Mouse (Mus musculus) liver, postnatal 0 days (tissue): ENCODE data around the gene Ces1g. TPM values are rescaled to one million over a fixed set of nuclear protein-coding genes. Genes with fewer than 3 reads are reported as not detected.
A peak's percentile ranks its signal among the peaks of the same experiment; 100 is the strongest.

Experiments used
- ATAC-seq: fragments of 200-750 bp; cut with Nextera tagmentation; 2 replicates; pipeline ENCODE4 v1.8.0; 2017; ENCODE audit warnings: mild to moderate bottlenecking, moderate library complexity
- DNase-seq: peaks from one replicate; pipeline ENCODE4 v3.0.0-alpha.2; 2016
- H3K27ac ChIP-seq: fragments of 300-500 bp; sonication (generic); 2 replicates; pipeline ENCODE4 v1.5.1; 2014; ENCODE audit warnings: antibody characterized with exemption, moderate library complexity, mild to moderate bottlenecking, low read depth
- H3K27me3 ChIP-seq: fragments of 300-500 bp; sonication (generic); 2 replicates; pipeline ENCODE4 v1.6.1; 2014; ENCODE audit warnings: low read length, control low read depth, mixed read lengths; ENCODE audit not compliant: insufficient read depth
- H3K36me3 ChIP-seq: fragments of 300-500 bp; sonication (generic); replicated peaks from 2 replicates; pipeline ENCODE4 v1.6.1; 2014; ENCODE audit warnings: mild to moderate bottlenecking, control low read depth, low read length, moderate library complexity, mixed read lengths; ENCODE audit not compliant: insufficient read depth
- H3K4me1 ChIP-seq: fragments of 300-500 bp; sonication (generic); 2 replicates; pipeline ENCODE4 v1.6.1; 2014; ENCODE audit warnings: antibody characterized with exemption, mild to moderate bottlenecking, control low read depth; ENCODE audit not compliant: insufficient read depth
- H3K4me2 ChIP-seq: fragments of 300-500 bp; sonication (generic); 2 replicates; pipeline ENCODE4 v1.6.1; 2014; ENCODE audit warnings: low read depth, mild to moderate bottlenecking, low read length, moderate library complexity, mixed read lengths
- H3K4me3 ChIP-seq: fragments of 300-500 bp; sonication (generic); 2 replicates; pipeline ENCODE4 v1.5.1; 2014; ENCODE audit warnings: low read depth, low read length
- H3K9ac ChIP-seq: fragments of 300-500 bp; sonication (generic); replicated peaks from 2 replicates; pipeline ENCODE4 v1.6.1; 2014; ENCODE audit warnings: mild to moderate bottlenecking, moderate library complexity
- H3K9me3 ChIP-seq: fragments of 300-500 bp; sonication (generic); 2 replicates; pipeline ENCODE4 v1.6.1; 2016; ENCODE audit warnings: mild to moderate bottlenecking, control low read depth, low read length, mixed read lengths
- CTCF ChIP-seq: sonication (generic); IDR thresholded peaks from 2 replicates; pipeline ENCODE4 v1.5.1; 2016; ENCODE audit warnings: antibody characterized with exemption, low read depth
- EP300 ChIP-seq: IDR thresholded peaks from 2 replicates; pipeline ENCODE4 v1.6.1; 2016; ENCODE audit warnings: antibody characterized with exemption, low read depth, mild to moderate bottlenecking
- WGBS: fragments of 180-500 bp; shearing (Covaris S2); extraction: QIAGEN DNeasy Blood & Tissue Kit; methylation state at CpG from one replicate; pipeline ENCODE4 v1.1.7; 2014; ENCODE audit not compliant: insufficient replicate concordance; 5-methylcytosine and 5-hydroxymethylcytosine counted together
- polyA plus RNA-seq: library from polyadenylated mRNA; unstranded; fragments of >200 nt; fragmentation: Nextera tagmentation; extraction: Ambion mirVana; gene quantifications from 2 replicates; pipeline ENCODE4 v1.2.1, GENCODE M21; 2015

Gene Ces1g
- polyA plus RNA-seq, 1 experiment from 2014 or later: 4.4 TPM

DNA sequence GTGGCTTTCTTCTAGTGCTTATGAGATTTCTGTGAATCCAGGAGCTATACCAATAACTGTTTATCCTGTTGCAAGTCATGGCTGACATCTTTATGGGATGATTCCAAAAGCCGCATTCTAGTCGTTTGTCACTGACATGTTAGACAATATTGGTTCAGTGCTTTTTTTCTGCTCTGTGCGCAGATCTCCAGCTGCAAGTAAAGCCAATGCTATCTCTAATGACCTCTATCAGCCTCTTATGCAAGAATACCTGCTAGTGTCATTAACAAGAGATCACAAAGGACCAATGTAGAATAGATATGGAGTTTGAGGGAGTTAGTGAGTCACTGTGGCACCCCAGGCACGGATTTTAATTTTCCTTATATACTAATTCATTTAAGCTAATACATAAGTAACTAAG, 62.5 kb downstream of the Ces1g start:
- no peaks in the 10 kb centered on the region for H3K27me3 ChIP-seq
- no peak for ATAC-seq
- H3K9ac ChIP-seq: no peak overlapping the region
- no peak for TF ChIP-seq EP300
- no peak for TF ChIP-seq CTCF
- WGBS: 64% methylated on average over 4 of the region's 4 CpGs
- H3K4me2 ChIP-seq: no peak overlapping the region
- no peak overlapping the region for H3K4me3 ChIP-seq
- no peaks in the 10 kb centered on the region for H3K36me3 ChIP-seq
- no peak for DNase-seq
- no peak overlapping the region for H3K27ac ChIP-seq
- H3K9me3 ChIP-seq: no peaks in the 10 kb centered on the region
- no peaks in the 10 kb centered on the region; the same call in 1 of the 2 replicates for H3K4me1 ChIP-seq

GRCm38 (mm10) chr8:93273321-93273720, 63.8 kb downstream of the Ces1g start:
- Histone ChIP-seq H3K9me3 (no peaks in the 10 kb centered on the region), H3K4me2 (no peak overlapping the region), H3K4me1 (no peaks in the 10 kb centered on the region; the same call in 1 of the 2 replicates), H3K27me3 (no peaks in the 10 kb centered on the region), H3K4me3 (no peak overlapping the region), H3K36me3 (no peaks in the 10 kb centered on the region), H3K27ac (no peak overlapping the region), H3K9ac (no peak overlapping the region)
- ATAC-seq (no peak), DNase-seq (no peak)
- TF ChIP-seq CTCF (no peak), EP300 (no peak)
- 78% methylated on average over 3 of the region's 3 CpGs for WGBS

- DNase-seq: peak; percentile 39
- Histone ChIP-seq H3K36me3 (no peaks in the 10 kb centered on the region), H3K27me3 (no peaks in the 10 kb centered on the region), H3K27ac (no peak overlapping the region), H3K9me3 (no peaks in the 10 kb centered on the region), H3K4me1 (no peaks in the 10 kb centered on the region; the same call in 1 of the 2 replicates), H3K4me3 (no peak overlapping the region), H3K9ac (no peak overlapping the region), H3K4me2 (no peak overlapping the region)
- peak; percentile 50; the same call in 1 of the 2 replicates for ATAC-seq
- WGBS: 55% methylated on average over 4 of the region's 4 CpGs
- TF ChIP-seq EP300 (no peak), CTCF (no peak)
Measured at GRCm38 (mm10) chr8:93272686-93273085, 64.4 kb downstream of the Ces1g start.

DNA sequence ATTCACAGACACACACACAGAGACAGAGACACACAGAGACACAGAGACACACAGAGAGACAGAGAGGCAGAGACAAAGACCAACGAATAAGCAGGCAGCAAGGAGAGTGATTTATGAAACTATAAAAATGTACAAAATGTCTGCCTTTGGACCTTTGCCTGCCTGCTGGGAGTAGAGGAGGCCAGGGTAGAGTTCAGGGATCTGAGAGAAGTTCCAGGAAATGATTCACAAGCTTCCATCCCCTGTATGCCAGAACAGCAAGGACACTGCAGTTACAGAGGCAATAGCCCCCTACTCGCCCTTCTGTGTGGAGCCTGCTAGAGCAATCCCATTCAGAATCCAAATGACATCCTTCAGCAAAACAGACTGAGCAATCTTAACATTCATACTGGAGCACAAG, 75.7 kb downstream of the Ces1g start:
- TF ChIP-seq EP300: no peak
- no peak for TF ChIP-seq CTCF
- Histone ChIP-seq H3K4me3 (no peak overlapping the region), H3K27ac (no peak overlapping the region), H3K4me2 (no peak overlapping the region), H3K9me3 (no peaks in the 10 kb centered on the region), H3K9ac (no peak overlapping the region), H3K36me3 (no peaks in the 10 kb centered on the region), H3K27me3 (no peaks in the 10 kb centered on the region), H3K4me1 (no peaks in the 10 kb centered on the region)
- ATAC-seq (no peak), DNase-seq (no peak)
- 50% methylated on average over 2 of the region's 2 CpGs for WGBS

DNA sequence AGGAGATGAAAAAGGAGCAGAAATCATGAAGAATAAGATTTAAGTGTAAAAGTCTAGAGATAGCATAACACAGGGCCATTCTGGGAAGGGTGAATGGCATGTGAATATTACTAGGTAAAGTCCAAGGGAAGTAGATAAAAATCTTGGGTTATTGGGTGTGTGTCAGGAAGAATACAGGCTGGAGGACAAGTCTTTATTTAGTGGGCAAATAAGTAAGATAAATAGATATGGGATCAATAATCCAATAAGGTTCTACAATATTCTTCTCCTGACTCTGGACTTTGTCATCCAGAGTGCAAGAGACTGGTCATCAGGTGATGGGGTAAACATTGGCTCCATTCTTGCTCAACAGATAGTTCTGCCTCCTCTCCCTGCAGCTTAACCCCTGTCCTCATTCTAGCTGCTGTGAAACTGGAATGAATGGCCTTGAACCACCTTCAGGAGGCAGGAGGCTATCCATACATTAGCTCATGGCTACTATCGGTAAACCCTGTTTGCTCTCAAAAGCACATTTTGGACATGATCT, 84.6 kb downstream of the Ces1g start:
- DNase-seq: peak; percentile 15
- ATAC-seq: peak; percentile 97

More for the DNA sequence above, 84.6 kb downstream of the Ces1g start:
- Histone ChIP-seq H3K4me2 (no peak overlapping the region), H3K27me3 (no peaks in the 10 kb centered on the region), H3K4me3 (no peak overlapping the region), H3K36me3 (no peaks in the 10 kb centered on the region), H3K27ac (peak overlapping the region; percentile 45; the same call in 1 of the 2 replicates), H3K9me3 (no peaks in the 10 kb centered on the region), H3K4me1 (no peaks in the 10 kb centered on the region), H3K9ac (no peak overlapping the region)
- TF ChIP-seq EP300 (peak; percentile 90), CTCF (no peak)
- WGBS: 62% methylated on average over 1 of the region's 1 CpGs

Other genes starting within 250 kb of the Ces1g start
- gene Ces1c, start 206.0 kb downstream of the Ces1g start, polyA plus RNA-seq: 147 and 162 TPM in 2 replicates
- 216 and 217 TPM in 2 replicates for gene Ces1d, start 139.5 kb downstream of the Ces1g start, polyA plus RNA-seq
- 5.4 and 7.4 TPM in 2 replicates for gene Ces1e, start 107.7 kb downstream of the Ces1g start, polyA plus RNA-seq
- 0.84 and 1.1 TPM in 2 replicates for gene Ces1f, start 57.6 kb downstream of the Ces1g start, polyA plus RNA-seq
- gene Ces1h, start 42.4 kb upstream of the Ces1g start, polyA plus RNA-seq: not detected in 2 replicates
- gene Ces5a, start 198.5 kb upstream of the Ces1g start, polyA plus RNA-seq: not detected in 2 replicates